Mouse (Mus musculus) heart, embryonic 14.5 days (tissue): ENCODE data around the gene Eif2ak1. TPM values are rescaled to one million over a fixed set of nuclear protein-coding genes. Genes with fewer than 3 reads are reported as not detected.

Source experiments
- ATAC-seq: fragments of 200-750 bp; cut with Nextera tagmentation; 2 replicates; pipeline ENCODE4 v1.8.0; 2017; ENCODE audit warnings: low read depth, moderate TSS enrichment; ENCODE audit not compliant: insufficient number of reproducible peaks, insufficient read depth, low FRiP score
- H3K27ac ChIP-seq, 2 experiments: fragments of 200-500 bp in 1 of 2; fragments of 300-500 bp in 1 of 2; sonication (generic) in 1 of 2; replicated peaks in 1 of 2; 2 replicates each; pipeline ENCODE4 v1.5.1; 2012 to 2014; ENCODE audit warnings: low read depth in 2 of 2, low read length in 2 of 2, control low read depth in 1 of 2, mild to moderate bottlenecking in 1 of 2, mixed read lengths in 1 of 2; ENCODE audit not compliant: control insufficient read depth in 1 of 2, insufficient read depth in 1 of 2
- H3K27me3 ChIP-seq: fragments of 300-500 bp; sonication (generic); 2 replicates; pipeline ENCODE4 v1.6.1; 2014; ENCODE audit warnings: mild to moderate bottlenecking, low read length, control low read depth; ENCODE audit not compliant: control insufficient read depth, insufficient read depth
- H3K36me3 ChIP-seq: fragments of 300-500 bp; sonication (generic); 2 replicates; pipeline ENCODE4 v1.6.1; 2014; ENCODE audit warnings: mild to moderate bottlenecking, control low read depth, low read length, mixed read lengths; ENCODE audit not compliant: control insufficient read depth, insufficient read depth
- H3K4me1 ChIP-seq, 2 experiments: fragments of 200-500 bp in 1 of 2; fragments of 300-500 bp in 1 of 2; sonication (generic) in 1 of 2; 2 replicates each; pipeline ENCODE4 v1.6.1; 2012 to 2014; ENCODE audit warnings: low read length in 2 of 2, control low read depth in 1 of 2, mixed read lengths in 1 of 2; ENCODE audit not compliant: control insufficient read depth in 2 of 2, insufficient read depth in 2 of 2
- H3K4me2 ChIP-seq: fragments of 300-500 bp; sonication (generic); 2 replicates; pipeline ENCODE4 v1.6.1; 2014; ENCODE audit warnings: mild to moderate bottlenecking, low read length
- H3K4me3 ChIP-seq, 2 experiments: fragments of 200-500 bp in 1 of 2; fragments of 300-500 bp in 1 of 2; sonication (generic) in 1 of 2; 2 replicates each; pipeline ENCODE4 v1.5.1; 2012 to 2014; ENCODE audit warnings: low read length in 2 of 2, mild to moderate bottlenecking in 2 of 2, control low read depth in 1 of 2, low read depth in 1 of 2, moderate library complexity in 1 of 2; ENCODE audit not compliant: control insufficient read depth in 1 of 2, insufficient read depth in 1 of 2
- H3K9ac ChIP-seq: fragments of 300-500 bp; sonication (generic); 2 replicates; pipeline ENCODE4 v1.6.1; 2014; ENCODE audit warnings: mild to moderate bottlenecking, low read length
- H3K9me3 ChIP-seq: fragments of 300-500 bp; sonication (generic); 2 replicates; pipeline ENCODE4 v1.6.1; 2016; ENCODE audit warnings: low read length, control low read depth; ENCODE audit not compliant: control insufficient read depth
- WGBS: fragments of 180-500 bp; shearing (Covaris S2); extraction: QIAGEN DNeasy Blood & Tissue Kit; methylation state at CpG from one replicate; pipeline ENCODE4 v1.1.7; 2014; 5-methylcytosine and 5-hydroxymethylcytosine counted together
- polyA plus RNA-seq: library from polyadenylated mRNA; unstranded; fragments of >200 nt; fragmentation: Nextera tagmentation; extraction: Ambion mirVana; gene quantifications from 2 replicates; pipeline ENCODE4 v1.2.1, GENCODE M21; 2014

Gene Eif2ak1
- polyA plus RNA-seq, 1 experiment from 2014 or later: 25.2 TPM

DNA sequence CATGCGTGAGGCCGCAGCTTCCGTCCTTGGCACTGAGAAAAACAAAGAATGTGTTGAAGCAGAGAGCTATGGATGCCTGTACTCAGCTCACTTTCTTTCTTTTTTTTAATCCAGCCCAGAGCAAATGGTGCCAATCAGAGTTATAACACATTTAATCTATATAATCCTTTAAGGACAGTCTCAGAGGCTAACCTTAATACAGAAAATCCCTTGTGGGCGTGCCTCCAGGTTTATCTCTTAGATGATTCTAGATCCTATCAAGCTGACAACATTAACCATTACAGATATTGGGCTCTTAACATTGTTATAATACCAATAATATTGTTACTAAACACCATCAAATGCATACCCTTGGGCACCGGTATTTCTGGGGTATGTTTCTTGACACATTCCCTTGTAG, 5.9 kb upstream of the Eif2ak1 start:
- Histone ChIP-seq H3K27me3 (no peaks in the 10 kb centered on the region; the same call in 1 of the 2 replicates), H3K4me2 (no peak overlapping the region), H3K9me3 (no peaks in the 10 kb centered on the region), H3K36me3 (no peaks in the 10 kb centered on the region), H3K9ac (no peak overlapping the region), H3K27ac (no peak overlapping the region), H3K4me1 (no peaks in the 10 kb centered on the region), H3K4me3 (no peak overlapping the region)
- WGBS: 82% methylated on average over 5 of the region's 5 CpGs
- no peak for ATAC-seq

DNA sequence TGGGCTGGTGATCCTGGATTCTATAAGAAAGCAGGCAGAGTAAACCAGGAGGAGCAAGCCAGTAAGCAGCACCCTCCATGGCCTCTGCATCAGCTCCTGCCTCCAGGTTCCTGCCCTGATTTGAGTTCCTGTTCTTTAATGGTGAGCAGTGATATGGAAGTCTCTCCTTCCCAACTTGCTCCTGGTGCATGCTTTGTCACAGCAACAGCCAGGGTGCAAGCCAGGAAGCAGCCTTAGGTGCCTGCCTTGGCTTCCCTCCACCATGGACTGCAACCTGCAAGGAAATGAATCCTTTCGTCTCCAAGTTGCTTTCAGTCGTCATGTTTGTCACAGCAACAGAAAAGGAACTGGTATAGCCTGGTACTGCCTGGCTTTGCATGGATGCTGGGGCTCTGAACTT, 3.0 kb upstream of the Eif2ak1 start:
- Histone ChIP-seq H3K9me3 (no peaks in the 10 kb centered on the region), H3K27me3 (no peaks in the 10 kb centered on the region; the same call in 1 of the 2 replicates), H3K9ac (no peak overlapping the region), H3K4me2 (no peak overlapping the region), H3K4me1 (peaks cover 2 to 11% of the 10 kb centered on the region in 2 experiments; a peak in 3 of 4 replicates), H3K36me3 (no peaks in the 10 kb centered on the region), H3K27ac (no peak overlapping the region), H3K4me3 (no peak overlapping the region)
- no peak for ATAC-seq
- 62% methylated on average over 2 of the region's 2 CpGs for WGBS

DNA sequence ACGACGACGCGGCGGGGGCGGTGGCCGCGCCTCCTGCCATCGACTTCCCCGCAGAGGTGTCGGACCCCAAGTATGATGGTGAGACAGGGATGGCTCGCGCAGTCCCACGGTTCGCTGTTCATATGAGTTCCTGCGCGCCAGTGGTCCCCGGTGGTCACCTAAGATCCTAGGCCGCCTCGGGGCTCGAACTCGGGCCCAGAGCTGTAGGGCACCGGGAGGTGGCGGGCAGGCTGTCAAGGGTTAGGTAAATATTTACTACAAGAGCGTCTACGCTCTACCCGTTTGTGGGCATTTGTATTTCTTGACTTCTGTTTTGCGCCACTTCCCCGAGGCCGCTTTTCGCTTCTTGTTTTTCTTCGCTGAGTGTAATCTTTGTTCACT, 333 bp downstream of the Eif2ak1 start:
- Histone ChIP-seq H3K27me3 (no peaks in the 10 kb centered on the region; the same call in 1 of the 2 replicates), H3K4me3 (peak overlapping the region; percentile 65 to 89), H3K4me2 (peak overlapping the region; percentile 93), H3K9ac (peak overlapping the region; percentile 86), H3K9me3 (no peaks in the 10 kb centered on the region), H3K36me3 (no peaks in the 10 kb centered on the region), H3K4me1 (peaks cover 2 to 11% of the 10 kb centered on the region in 2 experiments; a peak in 3 of 4 replicates), H3K27ac (peak overlapping the region in 1 of 2 experiments; percentile 77; a peak in 2 of 4 replicates)
- ATAC-seq: peak; percentile 64; the same call in 1 of the 2 replicates
- under 1% methylated on average over 32 of the region's 32 CpGs for WGBS

DNA sequence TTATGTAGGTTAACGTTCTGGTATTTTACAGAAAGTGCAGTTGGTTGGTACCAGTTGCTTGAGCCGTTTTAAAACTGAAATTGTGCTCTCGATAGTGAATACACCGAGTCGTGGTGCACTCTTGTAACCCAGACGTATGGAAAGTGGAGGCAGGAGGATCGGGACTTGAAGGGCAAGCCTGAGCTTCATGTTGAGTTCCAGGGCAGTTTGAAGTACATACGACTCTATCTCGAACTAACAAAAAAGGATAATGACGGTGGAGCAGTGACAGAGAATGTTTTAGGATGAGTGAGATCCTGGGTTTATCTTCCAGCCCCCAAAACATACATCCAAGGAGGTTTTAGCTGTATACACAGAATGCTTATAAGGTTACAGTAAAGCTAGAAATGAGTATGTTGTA, 873 bp downstream of the Eif2ak1 start:
- Histone ChIP-seq H3K4me3 (peak overlapping the region; percentile 65 to 89), H3K9me3 (no peaks in the 10 kb centered on the region), H3K27me3 (no peaks in the 10 kb centered on the region; the same call in 1 of the 2 replicates), H3K36me3 (no peaks in the 10 kb centered on the region), H3K4me1 (peaks cover 2 to 11% of the 10 kb centered on the region in 2 experiments; a peak in 3 of 4 replicates), H3K9ac (peak overlapping the region; percentile 86), H3K27ac (no peak overlapping the region), H3K4me2 (peak overlapping the region; percentile 93)
- no peak for ATAC-seq
- WGBS: 7% methylated on average over 10 of the region's 10 CpGs

DNA sequence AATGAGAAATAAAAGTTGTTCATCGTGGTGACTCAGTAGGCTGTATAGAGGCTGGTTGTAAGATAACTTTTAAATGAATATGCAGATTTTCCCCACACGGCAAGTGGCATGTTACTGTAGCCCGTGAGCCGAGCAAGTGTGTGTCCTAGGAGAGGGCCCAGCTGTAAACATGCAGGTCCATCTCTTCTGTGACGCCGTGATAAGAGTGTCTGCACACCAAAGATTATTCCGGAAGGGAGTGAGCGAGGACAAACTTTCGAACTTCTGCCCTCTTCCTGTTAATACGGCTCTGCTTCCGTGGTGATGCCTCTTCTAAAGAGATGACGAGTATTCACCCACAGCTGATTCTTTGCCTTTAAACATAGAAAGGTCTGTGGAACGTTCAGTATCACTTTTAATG, 1.4 kb downstream of the Eif2ak1 start:
- Histone ChIP-seq H3K4me2 (peak overlapping the region; percentile 93), H3K36me3 (no peaks in the 10 kb centered on the region), H3K9ac (peak overlapping the region; percentile 86), H3K9me3 (no peaks in the 10 kb centered on the region), H3K4me3 (no peak overlapping the region), H3K27ac (no peak overlapping the region), H3K27me3 (no peaks in the 10 kb centered on the region), H3K4me1 (peaks cover 2 to 11% of the 10 kb centered on the region in 2 experiments; a peak in 3 of 4 replicates)
- ATAC-seq: no peak
- 54% methylated on average over 13 of the region's 13 CpGs for WGBS

DNA sequence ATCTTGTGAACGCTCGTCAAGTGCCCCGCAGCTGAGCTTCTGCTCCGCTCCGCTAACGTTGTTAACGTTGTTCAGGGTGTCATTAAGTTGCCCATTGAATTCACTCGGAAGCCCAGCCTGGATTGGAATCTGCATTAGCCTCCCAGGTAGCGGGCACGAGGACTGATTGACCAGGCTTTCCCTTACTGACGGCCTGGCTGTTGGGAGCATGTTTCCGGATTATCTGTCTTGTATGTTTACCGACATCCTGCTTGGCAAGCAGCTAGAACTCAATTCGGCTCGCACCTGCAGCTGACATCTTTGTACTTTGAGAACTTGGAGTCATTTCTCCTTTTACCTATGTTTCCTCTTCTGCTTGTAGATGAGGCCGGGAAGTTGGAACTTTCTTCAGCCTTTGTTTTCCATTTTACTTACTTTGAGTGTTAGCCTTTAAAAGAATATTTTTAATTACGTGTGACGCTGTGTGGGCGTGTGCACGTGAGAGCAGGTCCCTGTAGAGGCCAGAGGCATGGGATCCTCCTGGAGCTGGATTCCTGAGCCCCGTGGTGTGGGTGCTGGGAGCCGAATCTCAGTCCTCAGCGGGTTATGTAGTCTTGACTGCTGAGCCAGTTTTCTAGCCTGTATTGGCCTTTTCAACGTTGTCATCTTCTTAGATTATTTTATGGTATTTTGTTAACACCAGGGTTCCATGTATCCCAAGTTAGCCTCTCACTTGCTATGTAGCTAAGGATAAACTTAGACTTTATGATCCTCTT, 2.5 kb downstream of the Eif2ak1 start:
- Histone ChIP-seq H3K36me3 (no peaks in the 10 kb centered on the region), H3K4me1 (peaks cover 2 to 11% of the 10 kb centered on the region in 2 experiments; a peak in 3 of 4 replicates), H3K9me3 (no peaks in the 10 kb centered on the region), H3K27me3 (no peaks in the 10 kb centered on the region), H3K4me2 (no peak overlapping the region), H3K9ac (no peak overlapping the region), H3K4me3 (no peak overlapping the region), H3K27ac (no peak overlapping the region)
- no peak for ATAC-seq
- 90% methylated on average over 24 of the region's 24 CpGs for WGBS

DNA sequence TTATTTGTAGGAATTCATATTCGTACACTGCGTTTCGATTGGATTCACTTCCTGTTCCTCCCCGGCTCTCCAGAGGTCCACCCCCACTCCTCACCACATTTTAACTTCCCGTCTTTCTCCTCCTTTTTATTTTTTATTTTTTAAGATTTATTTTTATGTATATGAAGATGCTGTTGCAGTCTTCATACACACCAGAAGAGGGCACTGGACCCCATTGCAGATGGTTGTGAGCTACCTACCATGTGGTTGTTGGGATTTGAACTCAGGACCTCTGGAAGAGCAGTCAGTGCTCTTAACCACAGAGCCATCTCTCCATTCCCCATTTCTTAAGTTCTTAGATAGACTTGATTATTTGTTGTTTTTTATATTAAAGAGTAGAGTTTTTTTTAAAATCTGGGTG, 3.2 kb downstream of the Eif2ak1 start:
- Histone ChIP-seq H3K36me3 (no peaks in the 10 kb centered on the region), H3K9ac (no peak overlapping the region), H3K4me1 (peaks cover 2 to 11% of the 10 kb centered on the region in 2 experiments; a peak in 3 of 4 replicates), H3K4me3 (no peak overlapping the region), H3K9me3 (no peaks in the 10 kb centered on the region), H3K27me3 (no peaks in the 10 kb centered on the region), H3K27ac (no peak overlapping the region), H3K4me2 (no peak overlapping the region)
- WGBS: 91% methylated on average over 5 of the region's 5 CpGs
- no peak for ATAC-seq
